Mouse (Mus musculus): ENCODE measurements around the gene Tpt1. TPM values are rescaled to one million over a fixed set of nuclear protein-coding genes. Genes with fewer than 3 reads are reported as not detected.
"Not testable (repeated sequence)": the region's sequence is repeated elsewhere in the genome, so short reads cannot be mapped to it uniquely, and the experiment has no call there.

Gene Tpt1
- polyA plus RNA-seq, 1 experiment from 2014 or later, result 1,053 TPM

GRCm38 (mm10) chr14:75866706-75867333 lies 21.9 kb downstream of the Tpt1 start:
- Histone ChIP-seq H3K9ac (no peak overlapping the region), H3K27me3 (replicated peaks) (no peaks in the 10 kb centered on the region), H3K36me3 (no peaks in the 10 kb centered on the region), H3K4me3 (replicated peaks) (no peak overlapping the region), H3K27ac (no peak overlapping the region), H3K4me1 (replicated peaks) (peaks cover 10% of the 10 kb centered on the region), H3K4me2 (replicated peaks) (no peak overlapping the region), H3K9me3 (no peaks in the 10 kb centered on the region)
- WGBS, result 75% methylated on average over 9 of the region's 9 CpGs
- ATAC-seq, result no peak

GRCm38 (mm10) chr14:75868028-75868427 lies 23.1 kb downstream of the Tpt1 start:
- H3K4me2 ChIP-seq (replicated peaks); ATAC-seq; H3K27ac ChIP-seq; H3K4me1 ChIP-seq (replicated peaks); H3K4me3 ChIP-seq (replicated peaks); H3K27me3 ChIP-seq (replicated peaks); H3K36me3 ChIP-seq; H3K9ac ChIP-seq; H3K9me3 ChIP-seq: not testable (repeated sequence)
- 76% methylated on average over 3 of the region's 3 CpGs for WGBS

- no peaks in the 10 kb centered on the region for H3K9me3 ChIP-seq
- no peaks in the 10 kb centered on the region for H3K4me1 ChIP-seq (replicated peaks)
- no peak overlapping the region for H3K4me3 ChIP-seq (replicated peaks)
- H3K27me3 ChIP-seq (replicated peaks), result no peaks in the 10 kb centered on the region
- ATAC-seq, result no peak
- H3K36me3 ChIP-seq, result no peaks in the 10 kb centered on the region
- 76% methylated on average over 14 of the region's 14 CpGs for WGBS
- H3K9ac ChIP-seq, result no peak overlapping the region
- H3K27ac ChIP-seq, result no peak overlapping the region
- H3K4me2 ChIP-seq (replicated peaks), result no peak overlapping the region
Measured at GRCm38 (mm10) chr14:75869769-75870363, 25.0 kb downstream of the Tpt1 start.

- H3K4me1 ChIP-seq (replicated peaks), result no peaks in the 10 kb centered on the region
- H3K4me2 ChIP-seq (replicated peaks), result no peak overlapping the region
- no peaks in the 10 kb centered on the region for H3K9me3 ChIP-seq
- H3K27ac ChIP-seq, result no peak overlapping the region
- ATAC-seq, result peak; percentile 64
- H3K27me3 ChIP-seq (replicated peaks), result no peaks in the 10 kb centered on the region
- no peak overlapping the region for H3K4me3 ChIP-seq (replicated peaks)
- 14% methylated on average over 9 of the region's 10 CpGs for WGBS
- H3K36me3 ChIP-seq, result no peaks in the 10 kb centered on the region
- H3K9ac ChIP-seq, result no peak overlapping the region
Measured at GRCm38 (mm10) chr14:75870631-75871030, 25.7 kb downstream of the Tpt1 start.

GRCm38 (mm10) chr14:75871111-75871510 lies 26.2 kb downstream of the Tpt1 start:
- Histone ChIP-seq H3K27me3 (replicated peaks) (no peaks in the 10 kb centered on the region), H3K36me3 (no peaks in the 10 kb centered on the region), H3K9ac (no peak overlapping the region), H3K4me1 (replicated peaks) (0 out of 2 replicates have a peak, but pooled peaks cover under 1% of the 10 kb centered on the region), H3K4me2 (replicated peaks) (no peak overlapping the region), H3K9me3 (no peaks in the 10 kb centered on the region), H3K27ac (no peak overlapping the region), H3K4me3 (replicated peaks) (no peak overlapping the region)
- ATAC-seq, result no peak
- 14% methylated on average over 4 of the region's 5 CpGs for WGBS

GRCm38 (mm10) chr14:75871750-75872149 lies 26.9 kb downstream of the Tpt1 start:
- Histone ChIP-seq H3K4me2 (replicated peaks) (no peak overlapping the region), H3K4me1 (replicated peaks) (0 out of 2 replicates have a peak, but pooled peaks cover 4% of the 10 kb centered on the region), H3K27me3 (replicated peaks) (no peaks in the 10 kb centered on the region), H3K4me3 (replicated peaks) (no peak overlapping the region), H3K9ac (no peak overlapping the region), H3K36me3 (no peaks in the 10 kb centered on the region), H3K27ac (no peak overlapping the region), H3K9me3 (no peaks in the 10 kb centered on the region)
- no peak for ATAC-seq
- WGBS, result 91% methylated on average over 4 of the region's 4 CpGs

- no peaks in the 10 kb centered on the region for H3K9me3 ChIP-seq
- H3K27ac ChIP-seq, result no peak overlapping the region
- H3K27me3 ChIP-seq (replicated peaks), result no peaks in the 10 kb centered on the region
- H3K4me2 ChIP-seq (replicated peaks), result no peak overlapping the region
- ATAC-seq, result no peak
- H3K4me3 ChIP-seq (replicated peaks), result no peak overlapping the region
- H3K4me1 ChIP-seq (replicated peaks), result 0 out of 2 replicates have a peak, but pooled peaks cover 4% of the 10 kb centered on the region
- H3K9ac ChIP-seq, result no peak overlapping the region
- WGBS, result 66% methylated on average over 9 of the region's 9 CpGs
- H3K36me3 ChIP-seq, result no peaks in the 10 kb centered on the region
Measured at GRCm38 (mm10) chr14:75873612-75874011, 28.7 kb downstream of the Tpt1 start.

GRCm38 (mm10) chr14:75876320-75877043 lies 31.6 kb downstream of the Tpt1 start:
- Histone ChIP-seq H3K27ac (no peak overlapping the region), H3K9ac (no peak overlapping the region), H3K4me1 (replicated peaks) (0 out of 2 replicates have a peak, but pooled peaks cover 4% of the 10 kb centered on the region), H3K9me3 (no peaks in the 10 kb centered on the region), H3K36me3 (no peaks in the 10 kb centered on the region), H3K27me3 (replicated peaks) (no peaks in the 10 kb centered on the region), H3K4me2 (replicated peaks) (peak overlapping the region; percentile 46), H3K4me3 (replicated peaks) (no peak overlapping the region)
- ATAC-seq, result peak; percentile 35
- 12% methylated on average over 21 of the region's 21 CpGs for WGBS

GRCm38 (mm10) chr14:75877297-75877696 lies 32.4 kb downstream of the Tpt1 start:
- H3K27me3 ChIP-seq (replicated peaks), result no peaks in the 10 kb centered on the region
- H3K9me3 ChIP-seq, result no peaks in the 10 kb centered on the region
- no peak for ATAC-seq
- 0 out of 2 replicates have a peak, but pooled peaks cover 4% of the 10 kb centered on the region for H3K4me1 ChIP-seq (replicated peaks)
- no peak overlapping the region for H3K4me2 ChIP-seq (replicated peaks)
- H3K9ac ChIP-seq, result no peak overlapping the region
- no peaks in the 10 kb centered on the region for H3K36me3 ChIP-seq
- no peak overlapping the region for H3K27ac ChIP-seq
- WGBS, result 78% methylated on average over 3 of the region's 3 CpGs
- no peak overlapping the region for H3K4me3 ChIP-seq (replicated peaks)

- 27% methylated on average over 8 of the region's 8 CpGs for WGBS
- Histone ChIP-seq H3K4me1 (replicated peaks) (0 out of 2 replicates have a peak, but pooled peaks cover 4% of the 10 kb centered on the region), H3K36me3 (no peaks in the 10 kb centered on the region), H3K27me3 (replicated peaks) (no peaks in the 10 kb centered on the region), H3K4me2 (replicated peaks) (no peak overlapping the region), H3K4me3 (replicated peaks) (no peak overlapping the region), H3K27ac (no peak overlapping the region), H3K9ac (no peak overlapping the region), H3K9me3 (no peaks in the 10 kb centered on the region)
- no peak for ATAC-seq
Measured at GRCm38 (mm10) chr14:75878980-75879379, 34.1 kb downstream of the Tpt1 start.

GRCm38 (mm10) chr14:75881856-75882255 lies 37.0 kb downstream of the Tpt1 start:
- Histone ChIP-seq H3K4me2 (replicated peaks) (no peak overlapping the region), H3K9me3 (no peaks in the 10 kb centered on the region), H3K4me3 (replicated peaks) (no peak overlapping the region), H3K9ac (no peak overlapping the region), H3K36me3 (no peaks in the 10 kb centered on the region), H3K27me3 (replicated peaks) (no peaks in the 10 kb centered on the region), H3K4me1 (replicated peaks) (no peaks in the 10 kb centered on the region), H3K27ac (no peak overlapping the region)
- WGBS, result 40% methylated on average over 4 of the region's 4 CpGs
- no peak for ATAC-seq

GRCm38 (mm10) chr14:75883330-75883729 lies 38.4 kb downstream of the Tpt1 start:
- Histone ChIP-seq H3K36me3 (no peaks in the 10 kb centered on the region), H3K27me3 (replicated peaks) (no peaks in the 10 kb centered on the region), H3K4me2 (replicated peaks) (no peak overlapping the region), H3K4me3 (replicated peaks) (no peak overlapping the region), H3K9me3 (no peaks in the 10 kb centered on the region), H3K9ac (no peak overlapping the region), H3K4me1 (replicated peaks) (no peaks in the 10 kb centered on the region), H3K27ac (no peak overlapping the region)
- 69% methylated on average over 5 of the region's 5 CpGs for WGBS
- ATAC-seq, result no peak
